In genomic region chr1:157470761-157471386, GRCm38 (mm10) we compare ENCODE assay signal across 19 mouse cellular contexts. TPM values are rescaled to one million over a fixed set of nuclear protein-coding genes. Genes with fewer than 3 reads are reported as not detected.
DNase-seq lines count a peak whose midpoint lies in the region; ATAC-seq and TF ChIP-seq lines count a peak whose summit lies in the region.
"Had no signal": no experiment of that assay in that cellular context is flagged by ENCODE, and none has a peak within 500 bp of the region (broad histone marks: within the 10 kb centered on the region; RNA-seq: fewer than 3 reads in every experiment).

No protein-coding gene starts in this region.

- H3K9ac ChIP-seq in liver, postnatal 0 days (replicated peaks) = no peak overlapping the region
- H3K9ac ChIP-seq: forebrain, embryonic 15.5 days; heart, embryonic 12.5 days; liver, embryonic 13.5 days had no signal

- no peaks in the 10 kb centered on the region for H3K4me1 ChIP-seq in liver, postnatal 0 days (ENCODE audit: insufficient read depth)
- H3K4me1 ChIP-seq: forebrain, embryonic 15.5 days; heart, embryonic 12.5 days; liver, embryonic 13.5 days had no signal

- H3K4me2 ChIP-seq in liver, postnatal 0 days (ENCODE audit: low read depth, low read length) = no peak overlapping the region
- H3K4me2 ChIP-seq: forebrain, embryonic 15.5 days; heart, embryonic 12.5 days; liver, embryonic 13.5 days had no signal

- no peak overlapping the region for H3K4me3 ChIP-seq in liver, postnatal 0 days (ENCODE audit: low read depth, low read length)
- H3K4me3 ChIP-seq: erythroblast, embryonic 14.5 days; forebrain, embryonic 15.5 days; heart, embryonic 12.5 days; liver, embryonic 13.5 days had no signal

- intact Hi-C loops in left cerebral cortex, postnatal 14 days (cut with DNase I) = no loop called here

- TF ChIP-seq EP300 in liver, postnatal 0 days (IDR thresholded peaks at IDR 0.05; ENCODE audit: low read depth) = no peak

- H3K9me3 ChIP-seq in liver, postnatal 0 days (ENCODE audit: low read length) = no peaks in the 10 kb centered on the region
- H3K9me3 ChIP-seq: forebrain, embryonic 15.5 days; heart, embryonic 12.5 days; liver, embryonic 13.5 days had no signal

- no peak for ATAC-seq in liver, postnatal 0 days
- ATAC-seq: forebrain, embryonic 15.5 days; hindbrain, embryonic 16.5 days; intestine, postnatal 0 days had no signal

- H3K27me3 ChIP-seq in liver, postnatal 0 days (ENCODE audit: insufficient read depth, low read length) = no peaks in the 10 kb centered on the region
- H3K27me3 ChIP-seq: forebrain, embryonic 15.5 days; heart, embryonic 12.5 days; liver, embryonic 13.5 days had no signal

- H3K27ac ChIP-seq in liver, postnatal 0 days (ENCODE audit: low read depth) = no peak overlapping the region
- H3K27ac ChIP-seq: forebrain, embryonic 15.5 days; liver, embryonic 13.5 days had no signal

- no peaks in the 10 kb centered on the region for H3K36me3 ChIP-seq in liver, postnatal 0 days (replicated peaks; ENCODE audit: insufficient read depth, low read length)
- H3K36me3 ChIP-seq: forebrain, embryonic 15.5 days; liver, embryonic 13.5 days had no signal

- 86% methylated on average over 9 of the region's 9 CpGs for WGBS in liver, postnatal 0 days (ENCODE audit: insufficient replicate concordance)

- no peak for TF ChIP-seq CTCF in liver, postnatal 0 days (IDR thresholded peaks at IDR 0.05; ENCODE audit: low read depth)

- peak; percentile 79 for DNase-seq in layer of hippocampus, adult 11-12 months (ENCODE audit: low spot score)
- DNase-seq in layer of hippocampus, postnatal 10 days (ENCODE audit: low spot score in 2 of 2) = no peak
- DNase-seq in layer of hippocampus, adult 8-10 months (ENCODE audit: low spot score in 2 of 2) = peak; percentile 62 to 83
- peak; percentile 74 to 85 for DNase-seq in left cerebral cortex, postnatal 14 days (ENCODE audit: low spot score in 2 of 2)
- DNase-seq in right cerebral cortex, postnatal 36 days (ENCODE audit: low spot score in 2 of 2) = peak; percentile 76 to 87
- no peak for DNase-seq in liver, postnatal 0 days
- DNase-seq in cerebellum, adult 9-10 months = no peak
- DNase-seq in thymus, adult 18-20 months = no peak
- DNase-seq: cerebellum, adult 11-12 months; kidney, postnatal 14 days; liver, embryonic 13.5 days; midbrain, embryonic 14.5 days; retina, postnatal 1 day; thymus, postnatal 4 days had no signal

RNA-seq across cellular contexts. Expression of gene Cryzl2, which starts 12.5 kb away (rescaled TPM):
- 1 to 10 TPM; 5.0 to 5.5 TPM for total RNA-seq in layer of hippocampus, postnatal 10 days (2021)
- total RNA-seq in layer of hippocampus, adult 8-10 months (2022) = 10 to 100 TPM in 2 of 4 experiments, 1 to 10 TPM in 2; 5.0 to 12.2 (median 9.4) TPM
- 1 to 10 TPM; 3.0 to 4.8 TPM for total RNA-seq in left cerebral cortex, postnatal 14 days (2021)
- polyA plus RNA-seq in liver, postnatal 0 days (2015; fragmentation: Nextera tagmentation; extraction: Ambion mirVana) = 9.5 TPM in 2 replicates

RNA-seq across cellular contexts. Expression of gene Sec16b, which starts 35.7 kb away (rescaled TPM):
- under 1 TPM; 0.27 to 0.53 TPM for total RNA-seq in layer of hippocampus, postnatal 10 days (2021)
- total RNA-seq in layer of hippocampus, adult 8-10 months (2022) = under 1 TPM; 0.31 to 0.54 (median 0.41) TPM
- under 1 TPM; 0.70 to 0.72 TPM for total RNA-seq in left cerebral cortex, postnatal 14 days (2021)
- 14.7 and 14.9 TPM in 2 replicates for polyA plus RNA-seq in liver, postnatal 0 days (2015; fragmentation: Nextera tagmentation; extraction: Ambion mirVana)
- polyA plus RNA-seq: erythroblast, embryonic 14.5 days had no signal

RNA-seq across cellular contexts. Expression of gene Rasal2, which starts 58.5 kb away (rescaled TPM):
- 10 to 100 TPM; 45.4 to 48.3 TPM for total RNA-seq in layer of hippocampus, postnatal 10 days (2021)
- total RNA-seq in layer of hippocampus, adult 8-10 months (2022) = 10 to 100 TPM; 75.9 to 93.0 (median 84.7) TPM
- total RNA-seq in left cerebral cortex, postnatal 14 days (2021) = 10 to 100 TPM; 62.9 to 77.3 TPM
- 10.7 and 12.5 TPM in 2 replicates for polyA plus RNA-seq in liver, postnatal 0 days (2015; fragmentation: Nextera tagmentation; extraction: Ambion mirVana)
- polyA plus RNA-seq: erythroblast, embryonic 14.5 days had no signal

Comparison
In these comparisons a context has a peak if more than half of its experiments do, and no peak if none do; other contexts are left out.
1. DNase-seq: peak in layer of hippocampus, adult 11-12 months (single experiment), layer of hippocampus, adult 8-10 months (2 of 2), left cerebral cortex, postnatal 14 days (2 of 2) and right cerebral cortex, postnatal 36 days (2 of 2); none in layer of hippocampus, postnatal 10 days (0 of 2), liver, postnatal 0 days (single experiment), cerebellum, adult 9-10 months (single experiment) and thymus, adult 18-20 months (0 of 2).